Mouse (Mus musculus) brain, embryonic 14.5 days (tissue): ENCODE measurements around the gene Naa16. TPM values are rescaled to one million over a fixed set of nuclear protein-coding genes. Genes with fewer than 3 reads are reported as not detected.

Source experiments
- DNase-seq: peaks from one replicate; pipeline ENCODE4 v3.0.0-alpha.2; 2011; ENCODE audit warnings: low read depth
- CTCF ChIP-seq: fragments of 200-500 bp; IDR thresholded peaks from 2 replicates; pipeline ENCODE4 v1.5.1; 2012; ENCODE audit warnings: inconsistent platforms, mild to moderate bottlenecking, moderate library complexity, borderline replicate concordance; ENCODE audit not compliant: insufficient read depth, insufficient read length; ENCODE audit errors: extremely low read depth
- POLR2A ChIP-seq: fragments of 200-500 bp; IDR thresholded peaks from 2 replicates; pipeline ENCODE4 v1.6.1; 2012; ENCODE audit warnings: mild to moderate bottlenecking, inconsistent platforms, borderline replicate concordance; ENCODE audit not compliant: poor library complexity, insufficient read depth, insufficient read length, severe bottlenecking; ENCODE audit errors: extremely low read depth
- polyA plus RNA-seq: library from polyadenylated mRNA; depleted of rRNA; stranded (reverse); fragments of >200 nt; gene quantifications from 2 replicates; pipeline ENCODE4 v1.2.3, GENCODE M21; 2012; rRNA removed

Gene Naa16
- polyA plus RNA-seq, 1 experiment = 11.8 TPM

DNA sequence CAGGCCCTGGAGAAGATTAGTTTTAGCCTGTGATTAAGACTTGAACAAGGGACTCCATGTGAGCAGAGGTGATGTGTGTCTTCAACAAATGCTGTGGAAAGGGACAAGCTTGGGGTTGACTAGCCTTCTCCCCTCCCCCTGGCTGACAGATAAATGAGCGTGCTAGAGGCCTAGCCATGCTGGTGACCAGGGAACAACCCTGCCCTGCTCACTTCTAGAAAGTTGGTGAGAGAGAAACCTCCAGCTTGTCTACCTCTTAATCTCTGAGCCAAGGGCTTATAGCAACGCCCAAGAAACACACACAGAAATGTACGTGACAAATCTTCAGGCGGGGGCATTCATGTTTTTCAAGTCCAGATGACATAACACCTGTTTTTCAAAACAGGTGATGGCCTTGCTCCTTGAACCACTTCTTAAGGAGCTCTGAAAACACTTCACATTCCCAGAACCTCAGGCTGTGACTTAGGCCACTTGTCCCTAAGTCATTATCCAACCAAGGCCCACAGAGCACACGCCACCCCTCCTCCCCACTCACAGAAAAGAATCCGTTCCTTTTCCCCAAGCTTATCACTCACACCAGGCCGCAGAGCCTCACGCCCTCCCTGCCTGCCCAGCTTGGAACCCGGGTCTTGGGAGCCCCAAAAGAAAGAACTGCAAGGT, 108.6 kb downstream of the Naa16 start:
- TF ChIP-seq POLR2A (no peak), CTCF (no peak)
- no peak for DNase-seq

DNA sequence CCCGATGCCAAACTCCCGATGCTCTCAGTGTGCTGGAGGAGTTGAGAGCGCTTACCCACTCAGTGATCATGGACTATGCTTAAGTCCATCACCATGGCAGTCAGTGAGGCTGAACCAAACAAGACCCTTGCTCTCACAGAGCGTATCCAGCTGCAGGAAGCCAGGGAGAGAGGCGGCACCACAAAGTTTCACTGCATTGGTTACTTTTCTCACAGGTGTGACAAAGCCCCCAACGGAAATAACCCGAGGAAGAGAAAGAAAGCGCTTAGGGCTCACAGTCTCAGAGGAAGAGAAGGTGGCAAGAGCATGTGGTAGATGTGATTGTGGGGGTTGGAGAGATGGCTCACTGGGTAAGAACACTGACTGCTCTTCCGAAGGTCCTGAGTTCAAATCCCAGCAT, 110.1 kb downstream of the Naa16 start:
- TF ChIP-seq CTCF (no peak), POLR2A (no peak)
- no peak for DNase-seq

DNA sequence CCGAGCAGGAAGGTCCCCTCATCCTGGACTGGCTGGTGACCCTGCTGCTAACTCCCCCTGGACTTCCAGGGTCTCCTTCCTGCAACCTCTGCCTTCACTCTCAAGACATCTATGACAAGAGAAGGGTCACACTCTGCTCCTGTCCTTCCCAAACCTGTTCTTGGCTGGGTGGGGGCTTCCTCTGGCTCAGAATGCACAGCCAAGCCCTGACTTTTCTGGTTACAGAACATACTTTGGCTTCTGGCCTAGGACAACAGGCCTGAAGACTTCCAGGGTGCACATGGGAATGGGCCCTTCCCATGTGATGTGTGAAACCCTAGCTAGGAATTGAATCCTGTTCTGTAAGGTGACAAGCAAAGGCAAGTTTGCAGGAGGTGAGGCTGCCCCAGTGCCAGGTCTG, 111.1 kb downstream of the Naa16 start:
- no peak for DNase-seq
- TF ChIP-seq CTCF (no peak), POLR2A (no peak)

GRCm38 (mm10) chr14:79278927-79279326, 111.7 kb downstream of the Naa16 start:
- no peak for DNase-seq
- TF ChIP-seq CTCF (no peak), POLR2A (no peak)

- DNase-seq = no peak
- TF ChIP-seq CTCF (no peak), POLR2A (no peak)
Measured at GRCm38 (mm10) chr14:79277922-79278321, 112.7 kb downstream of the Naa16 start.

DNA sequence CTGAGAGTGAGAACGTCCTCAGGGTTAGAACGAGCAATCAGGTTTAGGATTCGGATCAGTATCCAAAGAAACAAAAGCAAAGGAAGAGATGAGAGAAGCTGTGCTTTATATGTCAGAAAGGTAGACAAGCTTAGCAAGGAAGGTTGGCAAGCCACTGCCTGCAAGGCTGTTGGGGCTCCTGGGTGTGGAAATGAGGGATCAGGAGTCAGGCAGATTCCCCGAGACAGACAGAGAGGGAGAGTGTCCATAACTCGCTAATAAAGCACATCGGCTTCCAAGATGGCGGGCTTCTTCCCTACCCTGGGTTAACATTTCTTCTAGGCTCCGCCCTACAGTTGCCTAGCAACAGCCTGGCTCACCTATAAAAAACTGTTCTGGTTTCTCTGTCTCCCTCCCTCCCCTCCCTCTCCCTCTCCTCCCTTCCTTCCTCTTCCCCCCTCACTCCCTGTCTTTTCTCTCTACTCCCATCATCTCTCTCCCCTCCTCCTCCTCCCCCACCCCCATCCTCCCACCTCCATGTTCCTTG, 114.6 kb downstream of the Naa16 start:
- no peak for DNase-seq
- no peak for TF ChIP-seq POLR2A
- no peak for TF ChIP-seq CTCF

- TF ChIP-seq CTCF (no peak), POLR2A (no peak)
- no peak for DNase-seq
Measured at GRCm38 (mm10) chr14:79275441-79275840, 115.1 kb downstream of the Naa16 start.

Other genes starting within 250 kb of the Naa16 start
- gene Zfp957, start 143.4 kb downstream of the Naa16 start, polyA plus RNA-seq = not detected in 2 replicates
- 29.0 and 71.3 TPM in 2 replicates for gene Rgcc, start 89.1 kb downstream of the Naa16 start, polyA plus RNA-seq
- 4.6 and 5.7 TPM in 2 replicates for gene Mtrf1, start 7.0 kb upstream of the Naa16 start, polyA plus RNA-seq
- 15.8 and 18.5 TPM in 2 replicates for gene Kbtbd7, start 35.7 kb upstream of the Naa16 start, polyA plus RNA-seq
- 2.6 and 3.7 TPM in 2 replicates for gene Kbtbd6, start 61.1 kb upstream of the Naa16 start, polyA plus RNA-seq
- 5.0 and 6.1 TPM in 2 replicates for gene Elf1, start 90.4 kb upstream of the Naa16 start, polyA plus RNA-seq
- 21.9 and 23.5 TPM in 2 replicates for gene Wbp4, start 90.7 kb upstream of the Naa16 start, polyA plus RNA-seq
- 44.7 and 49.9 TPM in 2 replicates for gene Sugt1, start 196.9 kb upstream of the Naa16 start, polyA plus RNA-seq